Mouse (Mus musculus) limb, embryonic 14.5 days (tissue): ENCODE results near the gene Sult1a1. TPM values are rescaled to one million over a fixed set of nuclear protein-coding genes. Genes with fewer than 3 reads are reported as not detected.

Experiments used
- ATAC-seq: fragments of 200-750 bp; cut with Nextera tagmentation; 2 replicates; pipeline ENCODE4 v1.8.0; 2017; ENCODE audit warnings: low read depth, moderate number of reproducible peaks, moderate TSS enrichment; ENCODE audit not compliant: low FRiP score
- DNase-seq: peaks from one replicate; pipeline ENCODE4 v3.0.0-alpha.2; 2015; ENCODE audit warnings: low spot score
- H3K27ac ChIP-seq: fragments of 300-500 bp; sonication (generic); replicated peaks from 2 replicates; pipeline ENCODE4 v1.5.1; 2014; ENCODE audit warnings: low read depth, mild to moderate bottlenecking, low read length, moderate library complexity, mixed read lengths
- H3K27me3 ChIP-seq: fragments of 300-500 bp; sonication (generic); 2 replicates; pipeline ENCODE4 v1.6.1; 2014; ENCODE audit warnings: low read length, mixed read lengths; ENCODE audit not compliant: control insufficient read depth, insufficient read depth
- H3K36me3 ChIP-seq: fragments of 300-500 bp; sonication (generic); 2 replicates; pipeline ENCODE4 v1.6.1; 2014; ENCODE audit warnings: mild to moderate bottlenecking, low read length, moderate library complexity, mixed read lengths; ENCODE audit not compliant: control insufficient read depth, insufficient read depth
- H3K4me1 ChIP-seq: fragments of 300-500 bp; sonication (generic); 2 replicates; pipeline ENCODE4 v1.6.1; 2014; ENCODE audit warnings: antibody characterized with exemption, low read length, mixed read lengths; ENCODE audit not compliant: control insufficient read depth, insufficient read depth
- H3K4me2 ChIP-seq: fragments of 300-500 bp; sonication (generic); replicated peaks from 2 replicates; pipeline ENCODE4 v1.6.1; 2014; ENCODE audit warnings: low read depth, mild to moderate bottlenecking, low read length, moderate library complexity; ENCODE audit not compliant: severe bottlenecking
- H3K4me3 ChIP-seq: fragments of 300-500 bp; sonication (generic); replicated peaks from 2 replicates; pipeline ENCODE4 v1.5.1; 2014; ENCODE audit warnings: low read length
- H3K9ac ChIP-seq: fragments of 300-500 bp; sonication (generic); 2 replicates; pipeline ENCODE4 v1.6.1; 2014; ENCODE audit warnings: mild to moderate bottlenecking, low read depth, low read length, moderate library complexity; ENCODE audit not compliant: severe bottlenecking
- H3K9me3 ChIP-seq: fragments of 300-500 bp; sonication (generic); 2 replicates; pipeline ENCODE4 v1.6.1; 2016; ENCODE audit warnings: low read length; ENCODE audit not compliant: control insufficient read depth
- POLR2A ChIP-seq: fragments of 200-500 bp; IDR thresholded peaks from 2 replicates; pipeline ENCODE4 v1.8.0; 2012; ENCODE audit warnings: inconsistent platforms, mild to moderate bottlenecking, moderate library complexity, borderline replicate concordance; ENCODE audit not compliant: insufficient read depth, insufficient read length; ENCODE audit errors: extremely low read depth
- WGBS: fragments of 180-500 bp; shearing (Covaris S2); extraction: QIAGEN DNeasy Blood & Tissue Kit; methylation state at CpG from one replicate; pipeline ENCODE4 v1.1.7; 2014; 5-methylcytosine and 5-hydroxymethylcytosine counted together
- polyA plus RNA-seq, 2 experiments: library from polyadenylated mRNA; depleted of rRNA in 1 of 2; stranded (reverse) in 1 of 2; unstranded in 1 of 2; fragments of >200 nt; fragmentation: Nextera tagmentation in 1 of 2; extraction: Ambion mirVana in 1 of 2; gene quantifications; 2 replicates each; pipeline versions ENCODE4 v1.2.1 to v1.2.3; 2012 to 2014

Gene Sult1a1
- polyA plus RNA-seq, 2 experiments, result 6.9 to 10.3 TPM

DNA sequence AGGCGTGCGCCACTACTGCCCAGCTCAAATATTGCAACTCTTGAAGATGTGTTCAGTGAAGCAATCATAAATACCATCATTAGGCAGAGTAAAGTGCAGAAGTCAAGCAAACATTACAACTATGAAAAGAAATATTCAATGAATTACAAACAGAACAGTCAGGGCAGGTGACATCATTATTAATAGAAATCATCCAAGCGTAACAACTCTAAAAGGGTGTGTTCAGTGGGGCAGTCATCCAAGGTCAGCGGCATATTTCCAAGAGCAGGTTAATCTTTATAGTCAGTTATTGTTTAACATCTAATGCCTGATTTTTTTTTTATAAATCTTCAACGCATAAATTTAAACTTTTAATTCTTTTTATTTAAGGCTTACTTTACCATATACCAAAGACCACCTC lies 5.0 kb upstream of the Sult1a1 start:
- DNase-seq (no peak), ATAC-seq (no peak)
- no peak overlapping the region for H3K4me3 ChIP-seq
- H3K9ac ChIP-seq, result no peak overlapping the region
- no peaks in the 10 kb centered on the region for H3K27me3 ChIP-seq
- no peak overlapping the region for H3K4me2 ChIP-seq
- TF ChIP-seq POLR2A, result no peak
- WGBS, result 95% methylated on average over 5 of the region's 5 CpGs
- H3K27ac ChIP-seq, result no peak overlapping the region
- H3K9me3 ChIP-seq, result no peaks in the 10 kb centered on the region
- H3K4me1 ChIP-seq, result no peaks in the 10 kb centered on the region
- H3K36me3 ChIP-seq, result no peaks in the 10 kb centered on the region; the same call in 1 of the 2 replicates

DNA sequence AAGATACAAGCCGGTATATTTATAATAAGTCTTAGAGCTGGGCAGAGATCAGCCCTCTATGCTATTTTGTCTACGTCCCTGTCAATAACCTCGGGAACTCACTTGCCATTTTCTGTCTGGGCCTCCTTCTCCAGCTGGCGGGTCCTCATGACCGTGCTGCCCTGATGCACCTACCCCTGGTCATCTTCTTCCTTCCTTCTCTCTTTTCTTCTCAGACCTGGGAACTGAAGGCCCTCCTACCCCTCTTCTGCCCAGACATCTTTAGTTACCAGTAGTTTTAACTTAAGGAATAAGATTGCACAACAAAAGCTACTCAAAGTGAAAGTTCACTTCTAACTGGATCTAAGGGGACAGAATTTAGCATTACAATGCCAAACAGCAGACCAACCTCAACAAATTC lies 3.5 kb upstream of the Sult1a1 start:
- ATAC-seq (no peak), DNase-seq (no peak)
- 93% methylated on average over 5 of the region's 5 CpGs for WGBS
- Histone ChIP-seq H3K27me3 (no peaks in the 10 kb centered on the region), H3K4me3 (no peak overlapping the region), H3K4me2 (no peak overlapping the region), H3K9me3 (no peaks in the 10 kb centered on the region), H3K9ac (no peak overlapping the region), H3K4me1 (no peaks in the 10 kb centered on the region), H3K27ac (no peak overlapping the region), H3K36me3 (peaks cover 4% of the 10 kb centered on the region; the same call in 1 of the 2 replicates)
- no peak for TF ChIP-seq POLR2A

DNA sequence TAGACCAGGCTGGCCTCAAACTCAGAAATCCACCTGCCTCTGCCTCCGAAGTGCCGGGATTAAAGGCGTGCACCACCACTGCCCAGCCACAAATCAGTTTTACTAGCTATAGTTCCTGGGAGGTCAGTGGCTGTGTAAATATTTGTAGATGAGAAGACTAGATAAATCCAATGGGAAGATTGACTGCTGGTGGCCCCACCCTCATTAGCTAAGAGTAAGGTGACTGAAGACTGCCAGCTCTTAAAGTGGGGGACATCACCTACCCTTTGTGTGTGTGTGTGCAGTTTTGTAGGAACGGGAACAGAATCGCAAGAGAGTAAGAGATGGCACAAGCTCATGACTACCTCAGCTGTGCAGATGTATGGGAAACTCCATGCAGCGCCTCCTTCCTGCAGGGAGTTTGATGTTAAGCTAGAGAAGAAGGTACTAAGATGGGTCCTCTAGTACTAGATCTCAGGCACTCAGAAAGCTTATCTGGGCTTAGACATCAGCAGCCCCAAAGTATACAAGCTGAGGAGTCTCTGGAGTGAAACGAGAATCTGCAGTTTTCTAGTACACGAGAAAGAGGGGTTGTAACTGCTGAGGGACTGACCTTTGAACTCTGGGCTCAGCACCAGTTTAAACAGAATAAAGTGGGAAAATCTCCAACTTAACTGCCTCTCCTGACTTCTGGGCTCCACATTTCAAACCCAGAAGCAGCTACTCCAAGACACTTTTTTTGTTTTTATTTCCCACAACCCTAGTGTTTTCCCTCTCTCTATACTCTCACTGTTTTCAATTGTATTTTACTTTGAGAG lies 2.5 kb upstream of the Sult1a1 start:
- ATAC-seq (no peak), DNase-seq (no peak)
- Histone ChIP-seq H3K9ac (no peak overlapping the region), H3K27ac (no peak overlapping the region), H3K27me3 (no peaks in the 10 kb centered on the region), H3K4me3 (no peak overlapping the region), H3K9me3 (no peaks in the 10 kb centered on the region), H3K4me2 (no peak overlapping the region), H3K36me3 (peaks cover 4% of the 10 kb centered on the region; the same call in 1 of the 2 replicates), H3K4me1 (no peaks in the 10 kb centered on the region)
- 77% methylated on average over 8 of the region's 8 CpGs for WGBS
- TF ChIP-seq POLR2A, result no peak

DNA sequence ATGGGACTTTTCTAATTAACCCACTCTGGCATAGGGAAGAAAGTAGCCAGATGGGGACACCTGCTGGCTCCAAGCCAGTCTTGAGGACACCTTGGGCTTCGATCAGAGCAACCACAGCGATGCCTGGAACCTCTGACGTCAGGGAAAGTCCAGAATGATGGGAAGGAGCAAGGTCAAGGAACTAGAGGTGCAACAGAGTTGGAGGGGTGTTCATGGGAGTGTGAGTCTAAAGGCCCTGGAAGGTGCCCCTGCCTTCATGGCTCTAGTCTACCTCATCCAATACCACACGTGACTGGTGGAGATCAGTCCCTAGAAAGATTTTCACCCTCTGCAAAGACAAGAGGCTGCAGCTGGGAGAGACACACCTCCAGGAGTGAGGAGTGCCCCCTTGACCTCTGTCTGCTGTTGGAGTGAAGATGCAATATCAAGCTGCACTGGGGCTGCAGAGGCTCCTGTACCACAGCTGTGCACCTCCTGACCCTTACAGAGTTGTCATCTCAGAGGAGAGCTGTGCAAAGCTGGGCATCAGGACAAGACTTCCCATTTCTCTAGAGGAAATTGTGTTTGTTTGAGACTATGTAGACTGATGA lies 494 bp upstream of the Sult1a1 start:
- Histone ChIP-seq H3K36me3 (peaks cover 12% of the 10 kb centered on the region; the same call in 1 of the 2 replicates), H3K9ac (no peak overlapping the region), H3K9me3 (no peaks in the 10 kb centered on the region), H3K27me3 (no peaks in the 10 kb centered on the region), H3K27ac (no peak overlapping the region), H3K4me3 (no peak overlapping the region), H3K4me2 (no peak overlapping the region), H3K4me1 (no peaks in the 10 kb centered on the region)
- TF ChIP-seq POLR2A, result no peak
- DNase-seq, result no peak
- no peak for ATAC-seq
- WGBS, result 75% methylated on average over 4 of the region's 4 CpGs

DNA sequence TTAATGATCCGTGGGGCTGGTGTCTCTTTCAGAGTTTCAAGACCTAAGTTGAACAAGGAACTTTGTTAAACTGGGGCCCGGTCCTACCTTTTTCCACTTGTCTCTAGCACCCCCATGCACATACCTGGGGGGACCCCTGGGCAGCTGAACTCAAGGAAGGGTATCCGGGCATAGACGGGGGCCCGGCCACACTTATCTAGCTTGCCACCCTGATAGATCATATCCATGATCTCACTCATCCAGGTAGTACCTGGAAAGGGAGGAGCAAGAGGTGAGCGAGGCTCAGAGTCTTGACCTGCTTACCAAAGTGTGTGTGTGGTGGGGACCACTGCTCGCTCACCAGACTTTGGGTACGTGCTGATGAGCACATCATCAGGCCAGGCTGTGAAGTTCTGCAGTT lies 1.1 kb downstream of the Sult1a1 start:
- WGBS, result 96% methylated on average over 8 of the region's 8 CpGs
- H3K4me2 ChIP-seq, result no peak overlapping the region
- no peaks in the 10 kb centered on the region for H3K9me3 ChIP-seq
- no peak for TF ChIP-seq POLR2A
- no peaks in the 10 kb centered on the region for H3K4me1 ChIP-seq
- H3K27ac ChIP-seq, result no peak overlapping the region
- H3K36me3 ChIP-seq, result peaks cover 23% of the 10 kb centered on the region
- no peak for DNase-seq
- no peak for ATAC-seq
- no peak overlapping the region for H3K9ac ChIP-seq
- no peak overlapping the region for H3K4me3 ChIP-seq
- H3K27me3 ChIP-seq, result no peaks in the 10 kb centered on the region
